Mouse (Mus musculus) 416B (cell line): ENCODE results near the gene Mgat2.

Source experiments
- DNase-seq: peaks from one replicate; pipeline ENCODE4 v3.0.0; 2011; ENCODE audit warnings: low read depth

The Mgat2 gene

DNA sequence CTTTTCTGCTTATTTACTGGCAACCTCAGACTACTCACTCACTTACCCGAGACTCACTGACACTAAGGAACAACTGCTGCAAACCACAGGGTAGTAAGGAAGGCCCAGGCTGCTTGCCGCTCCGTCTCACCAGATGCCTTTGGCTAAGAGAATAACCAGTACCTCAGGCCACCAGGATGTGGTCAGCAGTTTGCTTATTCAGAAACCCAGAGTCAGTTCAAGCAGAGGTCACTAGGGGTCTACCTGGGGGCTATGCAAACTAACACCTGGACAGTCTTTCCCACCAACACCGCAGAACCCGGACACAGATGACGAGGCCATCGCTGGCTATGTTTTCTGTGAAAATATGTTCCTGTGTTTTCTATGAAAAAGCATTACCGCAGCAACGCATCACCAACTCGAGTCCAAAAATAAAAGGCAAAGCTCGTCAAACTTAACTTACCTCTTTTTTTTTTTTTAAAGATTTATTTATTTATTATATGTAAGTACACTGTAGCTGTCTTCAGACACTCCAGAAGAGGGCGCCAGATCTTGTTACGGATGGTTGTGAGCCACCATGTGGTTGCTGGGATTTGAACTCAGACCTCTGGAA lies 29.3 kb downstream of the Mgat2 start:
- peak; percentile 55 for DNase-seq

DNA sequence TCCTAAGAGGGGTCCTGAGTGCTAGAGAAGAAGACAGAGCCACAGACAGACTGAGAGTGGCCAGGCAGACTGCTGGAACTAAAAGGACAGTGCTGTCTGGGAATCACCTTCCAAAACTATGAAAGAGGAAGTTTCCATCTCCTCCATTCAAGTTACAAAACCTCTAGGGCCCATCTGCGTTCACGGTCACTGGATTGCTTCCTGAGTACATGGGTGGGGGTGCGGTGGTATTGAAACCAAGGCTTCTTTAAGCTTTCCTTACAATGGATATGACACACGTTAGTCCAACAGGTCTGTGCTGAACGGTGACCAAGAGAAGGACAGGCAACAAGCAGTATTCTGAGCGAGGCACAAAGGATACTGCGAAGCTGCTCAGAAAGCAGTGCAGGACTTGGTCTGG lies 30.4 kb downstream of the Mgat2 start:
- DNase-seq: no peak

DNA sequence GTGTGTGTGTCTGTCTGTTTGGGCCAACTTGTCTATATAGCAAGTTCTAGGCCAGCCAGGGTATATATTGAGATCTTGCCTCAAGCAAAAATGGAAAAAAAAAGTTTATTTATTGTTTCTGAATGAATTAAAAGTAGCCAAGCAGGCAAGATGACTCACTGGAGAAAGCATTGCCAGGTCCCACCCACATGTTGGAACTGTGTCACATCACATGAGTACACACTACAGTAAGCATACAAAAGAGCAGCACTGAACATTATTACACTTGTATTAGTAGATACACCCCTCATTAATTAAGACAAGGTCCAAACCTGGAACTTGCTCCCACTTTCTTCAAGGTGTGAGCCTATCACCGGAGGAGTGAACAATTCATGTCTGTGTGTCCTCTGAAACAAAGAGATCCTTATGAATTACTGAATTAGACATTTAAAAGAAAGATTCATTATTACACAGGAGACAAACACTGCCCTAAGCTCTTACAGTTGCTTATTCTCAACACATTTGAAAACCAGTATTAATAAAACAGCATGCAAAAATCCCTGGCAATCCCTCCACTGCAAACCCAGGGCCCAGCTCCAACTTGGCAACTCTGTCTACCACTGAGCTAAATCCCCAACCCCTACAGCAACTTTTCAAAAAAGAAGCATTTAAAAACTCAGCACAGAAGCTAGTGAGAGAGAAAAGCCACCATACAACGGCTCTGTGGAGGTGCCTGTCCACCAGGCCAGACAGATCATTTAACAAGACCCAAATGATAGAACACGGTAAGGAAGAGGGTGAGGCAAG lies 31.2 kb downstream of the Mgat2 start:
- DNase-seq: no peak

DNA sequence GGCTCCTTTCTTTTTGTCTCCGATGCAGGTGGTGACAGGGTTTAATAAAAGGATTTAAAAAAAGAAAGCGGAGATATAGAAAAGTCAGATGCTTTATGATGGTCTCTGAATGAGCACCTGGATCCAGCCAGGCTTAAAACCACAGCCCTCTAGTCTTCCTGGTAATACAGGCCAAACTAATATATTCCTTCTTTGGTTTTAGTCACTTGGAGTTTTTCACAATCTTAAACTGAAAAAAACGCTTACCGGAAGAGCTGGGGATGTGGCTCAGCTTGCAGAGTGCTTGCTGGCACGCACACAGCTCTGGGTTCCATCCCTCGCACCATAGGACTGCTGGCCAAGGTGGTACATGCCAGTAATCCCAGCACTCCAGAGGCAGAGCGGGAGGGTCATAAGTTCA lies 32.6 kb downstream of the Mgat2 start:
- DNase-seq: no peak

DNA sequence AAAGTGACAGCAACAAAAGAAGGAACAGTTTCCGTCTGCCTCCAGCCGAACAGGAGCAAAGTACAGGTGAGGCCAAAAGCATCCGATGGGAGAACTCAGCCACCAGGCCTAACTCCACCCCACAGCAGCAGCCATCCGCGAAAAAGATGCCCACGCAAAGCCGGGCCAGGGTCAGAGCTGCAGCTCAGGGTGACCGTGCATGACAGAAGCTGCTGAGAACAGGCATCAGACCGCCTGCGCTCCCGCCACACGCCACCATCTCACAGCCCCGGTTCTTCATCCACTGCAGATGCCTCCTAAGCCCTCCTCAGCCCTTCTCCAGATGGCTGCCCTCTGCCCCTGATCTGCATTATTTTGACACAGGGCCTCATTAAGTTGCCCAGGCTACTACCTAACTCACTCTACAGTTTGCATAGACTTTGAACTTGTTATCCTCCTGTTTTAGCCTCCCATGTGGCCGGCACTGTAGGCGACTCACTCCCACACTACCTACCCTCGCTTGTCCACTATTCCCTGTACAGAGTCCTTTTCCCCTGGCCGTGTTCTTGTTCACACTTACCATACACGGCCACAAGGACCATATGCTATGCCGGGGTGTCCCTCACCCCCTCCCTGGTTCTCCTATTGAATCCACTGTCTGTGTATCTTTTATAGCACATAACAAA lies 36.8 kb downstream of the Mgat2 start:
- no peak for DNase-seq

DNA sequence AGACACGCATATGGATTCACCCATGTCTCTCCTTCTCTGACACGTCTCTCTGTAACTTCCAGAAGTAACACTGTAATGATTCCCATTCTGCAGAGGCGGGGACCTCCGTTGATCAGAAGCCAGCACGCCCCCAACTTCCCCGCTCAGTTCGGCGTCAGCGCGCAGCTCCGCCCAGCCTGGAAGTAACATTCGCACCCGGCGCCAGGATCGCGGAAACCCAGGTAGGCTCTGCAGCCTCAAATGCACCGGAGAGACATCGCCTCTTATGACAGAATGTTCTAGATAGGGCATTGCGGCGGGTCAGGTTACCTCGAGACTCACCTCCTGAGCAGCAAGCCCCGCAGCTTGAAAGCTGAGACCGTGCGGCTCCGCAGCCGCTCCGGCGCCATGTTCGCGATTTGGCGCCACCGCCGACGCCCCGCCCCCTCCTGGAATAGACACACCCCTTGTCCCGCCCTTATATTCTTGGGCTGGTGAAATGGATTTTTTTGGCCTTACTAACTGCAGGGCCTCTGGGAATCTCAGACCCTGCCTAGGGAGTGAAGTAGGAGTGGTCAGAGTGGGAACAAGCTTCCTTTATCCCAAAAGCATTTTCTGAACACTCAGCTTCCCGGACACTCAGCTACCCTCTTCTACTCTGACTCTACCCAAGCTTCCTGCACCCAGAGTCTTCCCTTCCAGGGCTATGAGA lies 44.0 kb downstream of the Mgat2 start, which contains the start of gene Pole2:
Pole2 (minus strand) TSS at position 420 of the 691 bp plus-strand sequence.
- DNase-seq: peak; percentile 91

DNA sequence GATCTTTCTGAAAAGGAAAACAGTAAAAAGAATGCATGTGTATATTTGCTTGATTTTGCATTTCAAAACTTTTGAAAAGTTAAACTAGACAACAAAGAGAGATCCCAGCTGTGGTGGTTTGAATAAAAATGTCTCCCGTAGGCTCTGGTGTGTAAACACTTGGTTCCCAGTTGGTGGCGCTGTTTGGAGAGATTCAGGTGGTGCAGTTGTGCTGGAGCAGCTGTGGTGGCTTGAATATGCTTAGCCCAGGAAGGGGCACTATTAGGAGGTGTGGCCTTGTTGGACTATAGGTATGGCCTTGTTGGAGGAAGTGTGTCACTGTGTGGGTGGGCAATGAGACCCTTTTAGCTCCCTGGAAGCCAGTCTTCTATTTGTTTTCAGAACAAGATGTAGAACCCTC lies 45.3 kb downstream of the Mgat2 start:
- DNase-seq: peak; percentile 87

DNA sequence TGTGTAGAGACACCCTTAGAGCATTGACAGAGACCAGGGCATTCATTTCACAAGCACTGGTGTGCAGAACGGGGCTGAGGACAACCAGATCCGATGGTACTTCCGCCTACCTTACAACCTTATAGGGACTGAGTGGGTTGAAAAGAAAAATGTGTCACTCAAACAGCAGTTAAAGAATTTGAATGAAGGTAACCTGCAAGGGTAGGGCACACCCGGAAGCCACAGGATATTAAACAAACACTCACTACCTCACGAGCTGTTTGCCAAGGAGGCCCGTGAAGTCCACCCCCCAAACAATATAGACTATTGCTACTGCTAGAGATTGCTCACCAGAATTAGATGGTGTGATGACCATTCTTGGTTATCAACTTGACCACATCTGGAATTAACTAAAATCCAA lies 51.8 kb downstream of the Mgat2 start:
- no peak for DNase-seq
